Mouse (Mus musculus) limb, embryonic 13.5 days (tissue): ENCODE measurements at regions not wholly inside any gene's neighbourhood (a gene's known extent, or its start where the extent isn't known, plus 50 kb on each side); places are given as distances from the start of the nearest gene placed in this dataset.

Experiments
- ATAC-seq: fragments of 200-750 bp; cut with Nextera tagmentation; 2 replicates; pipeline ENCODE4 v1.8.0; 2017; ENCODE audit warnings: low read depth, moderate number of reproducible peaks, moderate TSS enrichment; ENCODE audit not compliant: low FRiP score
- H3K27ac ChIP-seq: fragments of 300-500 bp; sonication (generic); 2 replicates; pipeline ENCODE4 v1.5.1; 2015; ENCODE audit warnings: inconsistent platforms, mild to moderate bottlenecking, moderate library complexity
- H3K27me3 ChIP-seq: fragments of 300-500 bp; sonication (generic); 2 replicates; pipeline ENCODE4 v1.6.1; 2015; ENCODE audit warnings: mild to moderate bottlenecking, inconsistent platforms
- H3K36me3 ChIP-seq: fragments of 300-500 bp; sonication (generic); 2 replicates; pipeline ENCODE4 v1.6.1; 2015; ENCODE audit warnings: inconsistent platforms, mild to moderate bottlenecking, moderate library complexity
- H3K4me1 ChIP-seq: fragments of 300-500 bp; sonication (generic); 2 replicates; pipeline ENCODE4 v1.6.1; 2015; ENCODE audit warnings: inconsistent platforms
- H3K4me2 ChIP-seq: fragments of 300-500 bp; sonication (generic); replicated peaks from 2 replicates; pipeline ENCODE4 v1.6.1; 2015; ENCODE audit warnings: inconsistent platforms, mild to moderate bottlenecking, moderate library complexity
- H3K4me3 ChIP-seq: fragments of 300-500 bp; sonication (generic); 2 replicates; pipeline ENCODE4 v1.5.1; 2015; ENCODE audit warnings: moderate library complexity, mild to moderate bottlenecking, inconsistent platforms
- H3K9ac ChIP-seq: fragments of 300-500 bp; sonication (generic); 2 replicates; pipeline ENCODE4 v1.6.1; 2015; ENCODE audit warnings: mild to moderate bottlenecking, inconsistent platforms
- H3K9me3 ChIP-seq: fragments of 300-500 bp; sonication (generic); 2 replicates; pipeline ENCODE4 v1.6.1; 2016; ENCODE audit warnings: inconsistent platforms
- WGBS: fragments of 180-500 bp; shearing (Covaris S2); methylation state at CpG from one replicate; pipeline ENCODE4 v1.1.7; 2015; 5-methylcytosine and 5-hydroxymethylcytosine counted together

DNA sequence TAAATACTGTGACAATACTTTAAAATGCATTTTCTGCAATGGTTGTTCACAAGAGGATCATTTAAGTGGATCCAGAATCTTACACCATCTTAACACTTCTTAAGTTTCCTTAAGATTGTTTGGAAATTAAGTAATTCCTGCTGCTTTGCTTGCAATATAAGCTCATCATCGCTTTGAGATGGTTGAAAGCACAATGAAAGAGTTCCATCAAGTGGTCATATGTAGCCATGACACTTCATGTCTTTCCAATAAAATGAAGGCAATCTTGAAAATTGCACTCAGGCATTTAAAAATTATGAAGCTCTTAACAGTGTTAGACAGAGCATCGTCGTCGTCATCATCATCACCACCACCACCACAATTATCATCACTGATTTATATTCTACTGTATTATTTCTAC, 223.8 kb downstream of the Lipi start:
- Histone ChIP-seq H3K4me3 (no peak overlapping the region), H3K9ac (no peak overlapping the region), H3K27ac (no peak overlapping the region), H3K4me1 (no peaks in the 10 kb centered on the region), H3K4me2 (no peak overlapping the region), H3K36me3 (no peaks in the 10 kb centered on the region), H3K9me3 (0 out of 2 replicates have a peak, but pooled peaks cover under 1% of the 10 kb centered on the region), H3K27me3 (no peaks in the 10 kb centered on the region)
- 71% methylated on average over 4 of the region's 4 CpGs for WGBS
- no peak for ATAC-seq

DNA sequence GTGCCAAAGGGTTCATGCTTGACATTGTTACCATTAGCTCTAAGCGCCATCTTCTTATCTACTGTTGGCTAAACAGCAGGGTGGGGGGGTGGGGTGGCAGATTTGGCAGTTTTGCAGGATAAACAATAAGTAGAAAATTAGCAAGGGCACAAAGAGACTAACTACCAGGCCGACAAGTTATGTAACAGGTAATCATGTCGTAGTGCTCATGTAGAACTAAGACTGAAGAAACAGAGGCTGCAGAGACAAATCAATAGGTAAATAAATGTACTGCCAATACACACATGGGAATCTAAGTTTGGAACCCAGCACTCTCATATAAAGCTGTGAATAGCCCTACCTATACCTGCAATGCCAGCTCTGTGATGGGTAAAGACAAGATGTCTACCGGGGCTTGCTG, 225.1 kb downstream of the Lipi start:
- H3K4me1 ChIP-seq, result no peaks in the 10 kb centered on the region
- H3K36me3 ChIP-seq, result no peaks in the 10 kb centered on the region
- H3K4me3 ChIP-seq, result no peak overlapping the region
- no peak for ATAC-seq
- H3K27ac ChIP-seq, result no peak overlapping the region
- H3K27me3 ChIP-seq, result no peaks in the 10 kb centered on the region
- WGBS, result 96% methylated on average over 4 of the region's 4 CpGs
- 0 out of 2 replicates have a peak, but pooled peaks cover 3% of the 10 kb centered on the region for H3K9me3 ChIP-seq
- H3K9ac ChIP-seq, result no peak overlapping the region
- no peak overlapping the region for H3K4me2 ChIP-seq

DNA sequence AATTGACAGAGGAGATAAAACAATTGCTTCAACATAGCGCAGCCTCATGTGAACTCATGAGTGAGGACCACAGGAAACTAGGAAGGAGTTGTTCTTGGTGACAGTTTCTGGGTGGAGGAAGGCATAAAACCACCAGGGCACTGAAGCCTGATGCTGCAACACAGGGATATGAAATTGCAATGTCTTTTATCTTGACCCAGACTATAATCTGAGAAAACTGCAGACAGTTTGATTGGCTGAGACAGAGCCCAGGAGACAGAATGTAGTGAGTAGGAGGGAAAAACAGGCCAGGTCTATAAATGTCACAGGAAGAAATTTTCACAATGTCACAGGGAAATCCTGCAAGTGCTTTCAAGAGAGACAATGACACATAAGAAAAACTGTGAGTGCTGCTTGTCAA, 232.5 kb downstream of the Lipi start:
- WGBS, result 93% methylated on average over 1 of the region's 1 CpGs
- Histone ChIP-seq H3K4me1 (no peaks in the 10 kb centered on the region), H3K27me3 (no peaks in the 10 kb centered on the region), H3K9ac (no peak overlapping the region), H3K9me3 (0 out of 2 replicates have a peak, but pooled peaks cover 3% of the 10 kb centered on the region), H3K4me2 (no peak overlapping the region), H3K27ac (no peak overlapping the region), H3K4me3 (no peak overlapping the region), H3K36me3 (no peaks in the 10 kb centered on the region)
- ATAC-seq, result no peak

DNA sequence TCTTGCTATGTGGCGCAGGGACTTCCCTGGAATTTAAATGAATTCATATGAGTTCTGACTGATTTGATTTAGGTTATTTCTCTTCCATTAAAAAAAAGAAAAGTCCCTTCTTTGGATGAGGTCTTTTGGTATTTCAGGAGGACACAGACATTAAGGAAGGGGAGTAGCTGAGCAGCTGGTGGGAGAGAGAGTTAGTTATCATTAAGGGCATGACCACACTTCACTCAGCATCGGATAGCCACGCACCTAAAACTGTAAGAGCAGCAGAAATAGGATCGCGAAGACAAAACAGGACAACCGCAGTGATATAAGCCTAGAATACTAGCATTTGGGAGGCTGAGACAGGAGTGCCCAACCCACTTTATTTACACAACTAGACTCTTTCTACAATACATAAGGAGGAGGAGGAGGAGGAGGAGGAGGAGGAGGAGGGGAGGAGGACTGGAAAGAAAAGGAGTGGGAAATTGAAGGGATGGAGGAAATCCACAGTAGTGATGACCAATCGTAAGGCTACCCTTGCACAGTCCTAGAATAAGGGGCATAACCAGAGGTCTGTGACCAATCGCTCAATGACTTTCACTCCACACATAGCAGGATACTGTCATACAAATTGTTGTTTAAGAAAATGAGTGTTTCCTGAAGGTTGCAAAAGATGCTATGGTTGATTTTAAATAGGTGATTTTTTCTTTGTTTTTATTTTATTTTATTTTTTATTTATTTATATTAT, 241.5 kb downstream of the Lipi start:
- ATAC-seq, result no peak
- Histone ChIP-seq H3K36me3 (no peaks in the 10 kb centered on the region), H3K9ac (no peak overlapping the region), H3K27me3 (no peaks in the 10 kb centered on the region), H3K4me3 (no peak overlapping the region), H3K4me2 (no peak overlapping the region), H3K27ac (no peak overlapping the region), H3K4me1 (no peaks in the 10 kb centered on the region), H3K9me3 (no peaks in the 10 kb centered on the region)
- 79% methylated on average over 8 of the region's 8 CpGs for WGBS

DNA sequence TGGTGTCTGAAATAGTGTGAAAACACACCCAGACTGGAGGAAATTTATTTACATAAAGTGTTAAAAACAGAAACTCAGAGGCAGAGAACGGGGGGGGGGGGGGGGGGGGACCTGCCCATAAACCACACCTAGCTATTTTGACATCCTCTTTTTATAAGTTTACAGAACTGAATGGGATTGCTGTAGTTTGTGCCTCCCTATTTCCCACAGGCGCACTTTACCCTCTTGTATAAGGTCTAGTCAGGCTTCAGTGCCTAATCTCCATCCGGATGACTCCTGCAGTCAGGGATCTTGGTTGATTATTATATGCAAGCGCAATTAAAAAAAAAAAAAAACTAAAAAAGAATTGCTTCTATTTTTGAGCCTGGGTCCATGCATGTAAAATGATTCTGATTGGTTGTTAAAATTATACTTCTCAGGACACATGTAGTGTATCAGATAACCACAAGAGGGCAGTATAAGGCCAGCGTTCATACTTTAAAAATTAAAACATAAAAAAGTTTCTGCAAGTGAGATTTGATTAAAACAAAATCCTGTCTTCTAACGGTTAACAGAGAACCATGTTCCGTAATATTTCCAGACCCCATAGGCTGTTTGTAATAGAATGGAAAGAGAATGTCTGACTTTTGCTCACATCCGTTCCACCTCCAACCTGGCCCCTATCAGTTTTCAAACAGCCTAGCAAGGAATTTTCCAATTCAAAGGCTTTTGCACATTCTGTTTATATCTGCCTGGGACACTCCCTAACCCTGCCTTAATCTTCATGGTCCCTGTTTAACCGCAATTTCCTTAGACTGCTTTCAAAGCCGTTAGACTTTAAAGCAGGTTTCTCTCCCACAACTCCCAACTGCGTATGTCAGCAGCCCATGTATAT, 242.6 kb downstream of the Lipi start:
- Histone ChIP-seq H3K27ac (no peak overlapping the region), H3K27me3 (no peaks in the 10 kb centered on the region), H3K9ac (no peak overlapping the region), H3K4me2 (peak overlapping the region; percentile 21; the same call in 1 of the 2 replicates), H3K4me1 (no peaks in the 10 kb centered on the region), H3K4me3 (no peak overlapping the region), H3K9me3 (no peaks in the 10 kb centered on the region), H3K36me3 (no peaks in the 10 kb centered on the region)
- ATAC-seq, result peak; percentile 67; the same call in 1 of the 2 replicates
- 32% methylated on average over 11 of the region's 11 CpGs for WGBS

DNA sequence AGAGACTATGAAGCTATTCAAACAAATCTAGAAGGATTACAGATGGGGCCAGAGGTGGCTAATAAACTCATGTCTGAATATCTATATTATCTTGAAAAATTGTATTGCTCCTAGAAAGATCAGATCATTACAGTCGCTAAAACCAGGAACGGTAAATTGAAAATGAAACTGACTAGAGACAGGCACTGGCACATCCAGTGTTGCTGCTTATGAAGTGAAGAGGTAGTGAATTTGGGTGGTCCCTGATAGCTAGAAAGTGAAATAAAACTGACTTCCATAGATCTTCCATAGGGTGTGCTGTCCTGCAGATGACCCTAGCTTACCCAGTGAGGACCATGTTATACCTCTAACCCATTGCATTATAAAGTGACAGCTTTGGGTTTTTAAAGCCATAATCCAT, 251.6 kb downstream of the Lipi start:
- H3K27ac ChIP-seq, result no peak overlapping the region
- no peak overlapping the region for H3K4me2 ChIP-seq
- H3K9me3 ChIP-seq, result no peaks in the 10 kb centered on the region
- H3K27me3 ChIP-seq, result no peaks in the 10 kb centered on the region
- no peaks in the 10 kb centered on the region for H3K36me3 ChIP-seq
- ATAC-seq, result no peak
- H3K4me1 ChIP-seq, result no peaks in the 10 kb centered on the region
- H3K9ac ChIP-seq, result no peak overlapping the region
- 84% methylated on average over 2 of the region's 2 CpGs for WGBS
- no peak overlapping the region for H3K4me3 ChIP-seq

DNA sequence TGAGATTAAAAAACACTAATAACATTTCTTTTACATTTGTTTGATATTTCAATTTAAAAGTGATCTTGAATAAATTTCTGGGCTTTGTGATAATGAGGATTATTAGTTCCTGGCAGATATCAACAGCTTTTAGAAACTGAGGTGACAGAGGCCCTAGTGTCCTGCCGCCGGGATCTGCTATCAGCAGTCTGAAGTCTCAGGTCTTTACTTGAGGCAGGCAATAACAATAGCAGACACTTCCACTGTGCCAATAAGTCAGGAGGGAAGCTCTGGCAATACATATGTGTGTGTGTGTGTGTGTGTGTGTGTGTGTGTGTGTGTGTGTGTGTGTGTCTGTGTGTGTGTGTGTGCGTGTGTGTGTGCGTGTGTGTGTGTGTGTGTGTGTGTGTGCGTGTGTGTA, 252.1 kb downstream of the Lipi start:
- Histone ChIP-seq H3K36me3 (no peaks in the 10 kb centered on the region), H3K27ac (no peak overlapping the region), H3K4me1 (no peaks in the 10 kb centered on the region), H3K9me3 (no peaks in the 10 kb centered on the region), H3K9ac (no peak overlapping the region), H3K4me2 (no peak overlapping the region), H3K4me3 (no peak overlapping the region), H3K27me3 (no peaks in the 10 kb centered on the region)
- WGBS, result 68% methylated on average over 3 of the region's 5 CpGs
- ATAC-seq, result no peak

DNA sequence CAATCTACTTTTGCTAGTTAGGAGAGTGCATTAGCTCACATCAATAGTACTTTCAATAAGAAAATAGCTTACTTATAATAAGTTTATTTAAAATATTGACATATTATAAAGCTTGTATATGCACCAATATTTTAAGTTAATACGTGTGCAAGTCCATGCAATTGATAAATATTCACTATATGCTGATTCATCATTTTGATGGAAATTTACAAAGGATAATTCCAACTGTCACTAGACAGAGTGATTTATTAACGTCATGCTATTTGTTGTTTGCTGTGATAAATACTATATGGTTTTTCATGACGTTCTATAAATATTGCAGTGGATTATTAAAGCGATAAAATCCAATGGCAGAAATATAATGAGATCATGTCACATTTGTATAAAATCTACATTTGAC, 253.0 kb downstream of the Lipi start:
- Histone ChIP-seq H3K27me3 (no peaks in the 10 kb centered on the region), H3K9me3 (no peaks in the 10 kb centered on the region), H3K4me3 (no peak overlapping the region), H3K27ac (no peak overlapping the region), H3K36me3 (no peaks in the 10 kb centered on the region), H3K9ac (no peak overlapping the region), H3K4me2 (no peak overlapping the region), H3K4me1 (no peaks in the 10 kb centered on the region)
- ATAC-seq, result no peak
- WGBS, result 87% methylated on average over 4 of the region's 4 CpGs

DNA sequence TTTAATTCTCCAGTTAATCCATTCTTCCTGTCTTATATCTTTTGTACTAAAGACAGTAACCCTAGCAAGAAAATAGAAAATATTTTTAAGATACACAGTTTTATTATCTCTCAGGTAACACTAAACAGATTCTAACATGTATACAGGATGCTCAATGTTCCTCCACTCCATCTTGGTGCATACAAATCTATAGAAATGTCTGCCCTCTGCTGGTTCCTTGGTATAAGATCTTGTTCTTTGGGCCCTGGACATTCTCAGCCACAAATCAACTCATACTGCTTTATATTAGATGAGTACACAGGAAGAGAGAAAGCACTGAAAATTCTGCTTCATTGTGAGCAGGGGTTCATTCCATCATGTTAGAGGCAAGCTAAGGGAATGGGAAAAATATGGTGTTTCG, 260.6 kb downstream of the Lipi start:
- H3K9me3 ChIP-seq, result no peaks in the 10 kb centered on the region
- no peak overlapping the region for H3K4me3 ChIP-seq
- H3K27me3 ChIP-seq, result no peaks in the 10 kb centered on the region
- no peaks in the 10 kb centered on the region for H3K4me1 ChIP-seq
- ATAC-seq, result no peak
- no peak overlapping the region for H3K4me2 ChIP-seq
- no peak overlapping the region for H3K9ac ChIP-seq
- H3K36me3 ChIP-seq, result no peaks in the 10 kb centered on the region
- H3K27ac ChIP-seq, result no peak overlapping the region
- WGBS, result 85% methylated on average over 1 of the region's 1 CpGs

DNA sequence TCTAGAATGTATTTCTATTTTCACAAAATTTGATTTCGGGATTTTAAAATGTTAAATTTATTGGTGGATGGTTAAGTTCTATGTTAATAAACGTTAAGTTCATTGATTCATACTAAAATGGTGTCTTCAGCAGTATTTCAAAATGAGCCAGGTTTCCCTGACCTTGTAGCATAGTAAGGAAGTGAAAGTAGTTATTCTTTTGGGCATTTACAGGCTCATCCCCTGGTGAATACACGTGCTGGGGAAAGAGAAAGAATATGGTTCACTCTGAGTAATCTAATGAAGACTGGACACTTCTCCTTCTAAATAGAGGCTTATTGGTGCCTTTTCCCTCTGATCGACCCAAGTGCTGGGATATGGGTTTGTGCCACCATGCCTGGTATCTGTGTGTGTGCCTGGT, 281.1 kb downstream of the Lipi start:
- Histone ChIP-seq H3K4me3 (no peak overlapping the region), H3K9ac (no peak overlapping the region), H3K4me2 (no peak overlapping the region), H3K4me1 (no peaks in the 10 kb centered on the region), H3K27ac (no peak overlapping the region), H3K27me3 (no peaks in the 10 kb centered on the region), H3K9me3 (no peaks in the 10 kb centered on the region), H3K36me3 (no peaks in the 10 kb centered on the region)
- WGBS, result 74% methylated on average over 4 of the region's 4 CpGs
- no peak for ATAC-seq

DNA sequence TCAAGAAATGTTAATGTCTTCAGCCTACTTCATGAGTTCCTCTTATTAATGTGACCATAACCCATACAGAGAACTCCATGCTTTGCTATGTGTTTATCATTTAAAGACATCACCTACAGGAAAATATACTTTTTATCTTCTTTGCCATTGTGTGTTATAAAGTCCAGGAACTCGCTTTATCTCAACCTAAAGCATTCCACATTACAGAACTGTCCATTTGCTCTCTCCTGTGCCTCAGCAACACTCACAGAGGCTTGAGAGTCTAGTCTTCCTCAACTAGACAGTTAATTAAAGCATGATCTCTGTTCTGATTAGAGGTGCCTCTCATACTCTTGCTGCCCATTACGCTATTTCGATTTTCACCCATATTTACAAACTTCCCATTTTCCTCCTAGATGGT, 288.4 kb downstream of the Lipi start:
- Histone ChIP-seq H3K4me3 (no peak overlapping the region), H3K4me1 (no peaks in the 10 kb centered on the region), H3K4me2 (no peak overlapping the region), H3K27ac (no peak overlapping the region), H3K9ac (no peak overlapping the region), H3K36me3 (no peaks in the 10 kb centered on the region), H3K9me3 (no peaks in the 10 kb centered on the region), H3K27me3 (no peaks in the 10 kb centered on the region)
- no peak for ATAC-seq
- WGBS, result 90% methylated on average over 3 of the region's 3 CpGs

DNA sequence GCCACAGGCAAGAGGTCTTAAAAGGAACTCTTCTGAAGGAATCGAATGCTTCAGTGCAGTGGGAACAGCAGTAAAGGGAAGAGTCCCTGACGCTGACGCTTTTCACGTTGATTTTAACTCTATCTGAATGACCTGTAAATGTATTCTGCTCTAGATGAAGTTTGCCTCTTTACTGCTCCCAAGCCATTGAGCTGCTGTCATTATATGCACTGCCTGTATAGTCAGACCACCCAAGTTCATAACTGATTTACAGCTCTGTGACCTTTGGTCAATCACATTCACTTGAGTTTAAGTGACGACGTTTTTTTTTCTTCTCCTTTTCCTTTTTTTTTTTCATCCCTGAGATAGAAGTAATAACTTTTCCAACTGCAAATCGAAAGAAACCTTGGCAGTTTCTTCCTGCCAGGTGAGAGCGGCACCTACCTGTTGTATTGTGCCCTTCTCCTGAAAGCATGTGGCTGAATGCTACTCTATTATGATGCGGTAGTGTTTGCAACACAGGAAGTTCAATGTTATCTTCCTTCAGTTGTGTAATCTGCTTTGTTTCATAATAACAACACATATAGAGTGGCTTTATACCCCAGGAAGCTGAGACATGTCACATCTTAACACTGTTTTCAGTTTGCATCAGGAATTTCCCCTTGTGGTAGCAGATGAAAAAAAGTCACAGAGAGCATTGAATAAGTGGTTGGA, 293.0 kb downstream of the Lipi start:
- WGBS, result 72% methylated on average over 9 of the region's 9 CpGs
- no peaks in the 10 kb centered on the region for H3K27me3 ChIP-seq
- no peaks in the 10 kb centered on the region for H3K36me3 ChIP-seq
- no peaks in the 10 kb centered on the region for H3K9me3 ChIP-seq
- H3K9ac ChIP-seq, result no peak overlapping the region
- ATAC-seq, result no peak
- H3K4me1 ChIP-seq, result no peaks in the 10 kb centered on the region
- H3K4me2 ChIP-seq, result no peak overlapping the region
- H3K4me3 ChIP-seq, result no peak overlapping the region
- H3K27ac ChIP-seq, result no peak overlapping the region
